Mouse (Mus musculus) liver, postnatal 0 days (tissue): ENCODE data around the gene Rbms1.

Source experiments
- CTCF ChIP-seq: sonication (generic); IDR thresholded peaks from 2 replicates; pipeline ENCODE4 v1.5.1; 2016; ENCODE audit warnings: antibody characterized with exemption, low read depth
- EP300 ChIP-seq: IDR thresholded peaks from 2 replicates; pipeline ENCODE4 v1.6.1; 2016; ENCODE audit warnings: antibody characterized with exemption, low read depth, mild to moderate bottlenecking

- TF ChIP-seq EP300 (no peak), CTCF (no peak)
Observed at GRCm38 (mm10) chr2:60839498-60839897, 123.5 kb downstream of the Rbms1 start.
